In the genomic region with DNA sequence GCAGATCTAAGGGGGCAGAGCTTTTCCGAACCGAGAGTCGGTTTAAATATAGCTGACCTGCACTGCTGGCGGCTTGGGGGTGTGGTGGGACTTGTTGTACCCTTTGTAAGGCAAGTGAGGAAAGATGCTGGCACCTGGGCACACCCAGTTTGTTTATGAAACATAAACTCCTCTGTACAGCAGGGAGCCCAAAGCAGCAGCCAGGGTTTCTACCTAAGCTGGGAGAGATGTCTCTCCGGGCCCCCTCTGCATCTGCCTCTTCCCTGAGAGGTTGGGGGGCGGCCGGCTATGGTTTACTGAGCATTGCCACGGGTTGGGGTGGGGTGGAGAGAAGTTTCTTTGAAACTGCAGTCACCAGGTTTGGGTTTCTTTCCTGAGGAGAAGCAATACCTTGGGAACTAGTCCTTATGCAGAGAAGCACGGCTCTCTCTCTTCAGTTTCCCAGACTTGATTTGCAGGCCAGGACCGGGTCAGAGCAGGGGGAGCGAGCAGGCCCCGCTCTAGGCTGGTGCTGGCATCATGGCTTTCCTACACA, we compare ENCODE assay signal across 8 mouse cellular contexts. TPM values are rescaled to one million over a fixed set of nuclear protein-coding genes. Genes with fewer than 3 reads are reported as not detected.
A peak's percentile ranks its signal among the peaks of the same experiment; 100 is the strongest.
DNase-seq lines count a peak whose midpoint lies in the region; ATAC-seq and TF ChIP-seq lines count a peak whose summit lies in the region.

No protein-coding gene starts in this region.

- H3K4me1 ChIP-seq in ES-Bruce4 (ENCODE audit: control insufficient read depth, insufficient read depth, low read length), result peaks cover 7% of the 10 kb centered on the region
- peaks cover 30% of the 10 kb centered on the region for H3K4me1 ChIP-seq in hindbrain, embryonic 11.5 days (replicated peaks; ENCODE audit: control insufficient read depth, insufficient read depth, low read length)
- peaks cover 63% of the 10 kb centered on the region for H3K4me1 ChIP-seq in liver, postnatal 0 days (ENCODE audit: insufficient read depth)
- H3K4me1 ChIP-seq in thymus, adult 2 months (replicated peaks; ENCODE audit: control insufficient read depth, insufficient read depth, low read length), result peaks cover 44% of the 10 kb centered on the region

- H3K9me3 ChIP-seq in ES-Bruce4 (replicated peaks; ENCODE audit: control insufficient read depth, insufficient read depth, low read length, poor library complexity, severe bottlenecking), result no peaks in the 10 kb centered on the region
- H3K9me3 ChIP-seq in hindbrain, embryonic 11.5 days (ENCODE audit: control insufficient read depth, low read length), result no peaks in the 10 kb centered on the region
- no peaks in the 10 kb centered on the region for H3K9me3 ChIP-seq in liver, postnatal 0 days (ENCODE audit: low read length)

- no peaks in the 10 kb centered on the region for H3K36me3 ChIP-seq in ES-Bruce4 (ENCODE audit: control insufficient read depth, insufficient read depth, low read length, poor library complexity, severe bottlenecking)
- H3K36me3 ChIP-seq in hindbrain, embryonic 11.5 days (ENCODE audit: control insufficient read depth, insufficient read depth, low read length), result no peaks in the 10 kb centered on the region
- H3K36me3 ChIP-seq in liver, postnatal 0 days (replicated peaks; ENCODE audit: insufficient read depth, low read length), result peaks cover 29% of the 10 kb centered on the region
- H3K36me3 ChIP-seq in thymus, adult 2 months (ENCODE audit: control insufficient read depth, insufficient read depth, low read length), result no peaks in the 10 kb centered on the region

- H3K27ac ChIP-seq in ES-Bruce4 (ENCODE audit: insufficient read depth, low read length), result no peak overlapping the region
- H3K27ac ChIP-seq in hindbrain, embryonic 11.5 days (ENCODE audit: low read depth, low read length), result peak overlapping the region; percentile 31; the same call in 1 of the 2 replicates
- H3K27ac ChIP-seq in liver, postnatal 0 days (ENCODE audit: low read depth), result peak overlapping the region; percentile 76
- no peak overlapping the region for H3K27ac ChIP-seq in thymus, adult 2 months (ENCODE audit: control insufficient read depth, insufficient read depth, low read length)

- no peak overlapping the region for H3K4me3 ChIP-seq in ES-Bruce4 (ENCODE audit: low read depth, low read length)
- 0 out of 2 replicates have a peak overlapping the region, but pooled peaks have one; percentile 3 for H3K4me3 ChIP-seq in hindbrain, embryonic 11.5 days (ENCODE audit: low read depth, low read length)
- H3K4me3 ChIP-seq in liver, postnatal 0 days (ENCODE audit: low read depth, low read length), result peak overlapping the region; percentile 36; the same call in 1 of the 2 replicates
- no peak overlapping the region for H3K4me3 ChIP-seq in thymus, adult 2 months (ENCODE audit: control insufficient read depth, insufficient read depth, low read length)

- H3K27me3 ChIP-seq in ES-Bruce4 (ENCODE audit: control insufficient read depth, insufficient read depth, low read length, poor library complexity, severe bottlenecking), result no peaks in the 10 kb centered on the region
- H3K27me3 ChIP-seq in hindbrain, embryonic 11.5 days (ENCODE audit: control insufficient read depth, insufficient read depth, low read length), result no peaks in the 10 kb centered on the region
- no peaks in the 10 kb centered on the region for H3K27me3 ChIP-seq in liver, postnatal 0 days (ENCODE audit: insufficient read depth, low read length)
- H3K27me3 ChIP-seq in thymus, adult 2 months (ENCODE audit: control insufficient read depth, insufficient read depth, low read length), result no peaks in the 10 kb centered on the region

- no peak for TF ChIP-seq POLR2A in ES-Bruce4 (IDR thresholded peaks at IDR 0.05; ENCODE audit: insufficient read depth, low read length)
- no peak for TF ChIP-seq POLR2A in thymus, adult 2 months (IDR thresholded peaks at IDR 0.05; ENCODE audit: control insufficient read depth, extremely low read depth, insufficient read depth, low read length, poor library complexity)

- intact Hi-C loops in heart, postnatal 10 days (cut with DNase I), result loop anchor here (2.0 kb wide), 2 partner anchors 22 to 24 kb away; a partner anchor contains a TSS

- no peak for TF ChIP-seq EP300 in ES-Bruce4 (IDR thresholded peaks at IDR 0.05; ENCODE audit: insufficient read depth, low read depth, low read length)
- no peak for TF ChIP-seq EP300 in liver, postnatal 0 days (IDR thresholded peaks at IDR 0.05; ENCODE audit: low read depth)

- ATAC-seq in hindbrain, embryonic 11.5 days (ENCODE audit: low FRiP score), result no peak; the same call in 1 of the 2 replicates
- ATAC-seq in liver, postnatal 0 days, result no peak

- no peak overlapping the region for H3K4me2 ChIP-seq in hindbrain, embryonic 11.5 days (replicated peaks; ENCODE audit: low read depth, low read length)
- H3K4me2 ChIP-seq in liver, postnatal 0 days (ENCODE audit: low read depth, low read length), result peak overlapping the region; percentile 63

- 0 out of 2 replicates have a peak overlapping the region, but pooled peaks have one; percentile 19 for H3K9ac ChIP-seq in ES-Bruce4 (ENCODE audit: low read depth, poor library complexity, severe bottlenecking)
- H3K9ac ChIP-seq in hindbrain, embryonic 11.5 days (ENCODE audit: low read depth, low read length), result 0 out of 2 replicates have a peak overlapping the region, but pooled peaks have one; percentile 27
- peak overlapping the region; percentile 46; the same call in 1 of the 2 replicates for H3K9ac ChIP-seq in liver, postnatal 0 days (replicated peaks)

- DNase-seq in heart, adult 11 months, result peak; percentile 93
- no peak for DNase-seq in heart, postnatal 10 days
- no peak for DNase-seq in hindbrain, embryonic 11.5 days (ENCODE audit: low spot score)
- DNase-seq in liver, postnatal 0 days, result no peak
- DNase-seq in cerebellum, postnatal 4 days (ENCODE audit: low spot score in 2 of 2), result no peak
- DNase-seq in adrenal gland, postnatal 10 days, result no peak
- DNase-seq in thymus, adult 2 months, result no peak

- TF ChIP-seq CTCF in ES-Bruce4 (IDR thresholded peaks at IDR 0.05; ENCODE audit: low read depth, low read length), result no peak
- no peak for TF ChIP-seq CTCF in liver, postnatal 0 days (IDR thresholded peaks at IDR 0.05; ENCODE audit: low read depth)
- TF ChIP-seq CTCF in thymus, adult 2 months (IDR thresholded peaks at IDR 0.05; ENCODE audit: borderline replicate concordance, control insufficient read depth, extremely low read depth, insufficient read depth, low read length, poor library complexity), result no peak

- WGBS in hindbrain, embryonic 11.5 days, result 35% methylated on average over 12 of the region's 12 CpGs
- WGBS in liver, postnatal 0 days (ENCODE audit: insufficient replicate concordance), result 42% methylated on average over 12 of the region's 12 CpGs
- WGBS in thymus, adult 2 months, result 85% methylated on average over 12 of the region's 12 CpGs

RNA-seq across cellular contexts. Expression of a gene that starts 23.8 kb away (rescaled TPM):
- total RNA-seq in heart, postnatal 10 days (2021), result 10 to 100 TPM; 65.0 to 75.0 TPM
- polyA plus RNA-seq in ES-Bruce4 (2011; ENCODE audit: insufficient read depth, insufficient read length, low read depth, missing spikeins), result 24.5 and 25.5 TPM in 2 replicates
- 31.5 and 33.4 TPM in 2 replicates for polyA plus RNA-seq in hindbrain, embryonic 11.5 days (2014; fragmentation: Nextera tagmentation; extraction: Ambion mirVana)
- polyA plus RNA-seq in liver, postnatal 0 days (2015; fragmentation: Nextera tagmentation; extraction: Ambion mirVana), result 40.4 and 48.8 TPM in 2 replicates
- 100 to 1,000 TPM; 122 to 123 TPM for total RNA-seq in adrenal gland, postnatal 10 days (2021)
- polyA plus RNA-seq in thymus, adult 2 months (2012; rRNA removed), result 77.0 and 87.8 TPM in 2 replicates

RNA-seq across cellular contexts. Expression of a gene that starts 49.6 kb away (rescaled TPM):
- total RNA-seq in heart, postnatal 10 days (2021), result 1 to 10 TPM; 3.0 to 3.8 TPM
- 6.0 and 7.3 TPM in 2 replicates for polyA plus RNA-seq in ES-Bruce4 (2011; ENCODE audit: insufficient read depth, insufficient read length, low read depth, missing spikeins)
- polyA plus RNA-seq in hindbrain, embryonic 11.5 days (2014; fragmentation: Nextera tagmentation; extraction: Ambion mirVana), result 9.3 and 11.1 TPM in 2 replicates
- 63.0 and 63.4 TPM in 2 replicates for polyA plus RNA-seq in liver, postnatal 0 days (2015; fragmentation: Nextera tagmentation; extraction: Ambion mirVana)
- 10 to 100 TPM; 11.2 to 16.4 TPM for total RNA-seq in adrenal gland, postnatal 10 days (2021)
- 5.6 and 6.5 TPM in 2 replicates for polyA plus RNA-seq in thymus, adult 2 months (2012; rRNA removed)

RNA-seq across cellular contexts. Expression of a gene that starts 49.7 kb away (rescaled TPM):
- total RNA-seq in heart, postnatal 10 days (2021), result 10 to 100 TPM; 32.8 to 33.6 TPM
- polyA plus RNA-seq in ES-Bruce4 (2011; ENCODE audit: insufficient read depth, insufficient read length, low read depth, missing spikeins), result 91.4 and 95.8 TPM in 2 replicates
- 145 and 160 TPM in 2 replicates for polyA plus RNA-seq in hindbrain, embryonic 11.5 days (2014; fragmentation: Nextera tagmentation; extraction: Ambion mirVana)
- polyA plus RNA-seq in liver, postnatal 0 days (2015; fragmentation: Nextera tagmentation; extraction: Ambion mirVana), result 17.0 and 17.1 TPM in 2 replicates
- 10 to 100 TPM; 41.7 to 43.0 TPM for total RNA-seq in adrenal gland, postnatal 10 days (2021)
- polyA plus RNA-seq in thymus, adult 2 months (2012; rRNA removed), result 17.0 and 21.6 TPM in 2 replicates

RNA-seq across cellular contexts. Expression of a gene that starts 50.2 kb away (rescaled TPM):
- total RNA-seq in heart, postnatal 10 days (2021), result not detected
- not detected in 2 replicates for polyA plus RNA-seq in ES-Bruce4 (2011; ENCODE audit: insufficient read depth, insufficient read length, low read depth, missing spikeins)
- 0.29 TPM in 1 of 2 replicates, not detected in the other for polyA plus RNA-seq in hindbrain, embryonic 11.5 days (2014; fragmentation: Nextera tagmentation; extraction: Ambion mirVana)
- 3.3 and 5.8 TPM in 2 replicates for polyA plus RNA-seq in liver, postnatal 0 days (2015; fragmentation: Nextera tagmentation; extraction: Ambion mirVana)
- 1 to 10 TPM; 1.3 to 9.6 TPM for total RNA-seq in adrenal gland, postnatal 10 days (2021)
- polyA plus RNA-seq in thymus, adult 2 months (2012; rRNA removed), result 0.26 and 0.42 TPM in 2 replicates

Comparison
In these comparisons a context has a peak if more than half of its experiments do, and no peak if none do; other contexts are left out.
1. H3K27ac ChIP-seq: peak in hindbrain, embryonic 11.5 days (single experiment) and liver, postnatal 0 days (single experiment); none in ES-Bruce4 (single experiment) and thymus, adult 2 months (single experiment).
2. H3K4me3 ChIP-seq: peak in hindbrain, embryonic 11.5 days (single experiment) and liver, postnatal 0 days (single experiment); none in ES-Bruce4 (single experiment) and thymus, adult 2 months (single experiment).
3. Peak in every context shown above with its lines, with median percentiles within 50 percentile points of each other: H3K9ac ChIP-seq.